Mouse (Mus musculus) myocyte (in vitro differentiated cells): ENCODE results near the gene Unc93b1. TPM values are rescaled to one million over a fixed set of nuclear protein-coding genes. Genes with fewer than 3 reads are reported as not detected.

Experiments
- H3K27me3 ChIP-seq: one replicate; pipeline ENCODE4 v1.6.1; 2011; ENCODE audit not compliant: control insufficient read depth, insufficient read depth, insufficient read length
- H3K36me3 ChIP-seq: one replicate; pipeline ENCODE4 v1.6.1; 2011; ENCODE audit not compliant: control insufficient read depth, insufficient read depth
- H3K4me2 ChIP-seq: one replicate; pipeline ENCODE4 v1.6.1; 2011; ENCODE audit warnings: low read depth, control low read depth
- H3K4me3 ChIP-seq: one replicate; pipeline ENCODE4 v1.5.1; 2011; ENCODE audit warnings: mild to moderate bottlenecking, control low read depth, moderate library complexity
- H3K79me2 ChIP-seq: one replicate; pipeline ENCODE4 v1.6.1; 2011; ENCODE audit not compliant: control insufficient read depth, insufficient read depth
- H3ac ChIP-seq: one replicate; pipeline ENCODE4 v1.6.1; 2011; ENCODE audit not compliant: control insufficient read depth, insufficient read length
- CEBPB ChIP-seq: IDR thresholded peaks from 2 replicates; pipeline ENCODE4 v1.6.1; 2011; ENCODE audit warnings: mild to moderate bottlenecking, moderate library complexity; ENCODE audit not compliant: poor library complexity, insufficient read depth, severe bottlenecking
- E2F4 ChIP-seq: IDR thresholded peaks from one replicate; pipeline ENCODE4 v1.6.1; 2011; ENCODE audit warnings: mild to moderate bottlenecking, control low read depth, moderate library complexity; ENCODE audit not compliant: insufficient read depth
- MAX ChIP-seq: IDR thresholded peaks from one replicate; pipeline ENCODE4 v1.6.1; 2011; ENCODE audit warnings: low read depth, mild to moderate bottlenecking, control low read depth
- MYOD1 ChIP-seq, 3 experiments: IDR thresholded peaks; one replicate each; pipeline ENCODE4 v1.6.1; 2011; ENCODE audit warnings: control low read depth in 2 of 3, low read depth in 2 of 3, mild to moderate bottlenecking in 2 of 3, moderate library complexity in 1 of 3; ENCODE audit not compliant: insufficient read length in 2 of 3, control insufficient read depth in 1 of 3
- MYOG ChIP-seq, 3 experiments: IDR thresholded peaks; one replicate each; pipeline ENCODE4 v1.6.1; 2011; ENCODE audit warnings: control low read depth in 2 of 3, low read depth in 2 of 3, mild to moderate bottlenecking in 2 of 3; ENCODE audit not compliant: insufficient read length in 2 of 3, control insufficient read depth in 1 of 3, insufficient read depth in 1 of 3
- POLR2A ChIP-seq: IDR thresholded peaks from one replicate; pipeline ENCODE4 v1.6.1; 2011; ENCODE audit warnings: low read depth, mild to moderate bottlenecking, control low read depth, moderate library complexity; ENCODE audit not compliant: insufficient read length
- POLR2AphosphoS2 ChIP-seq: IDR thresholded peaks from one replicate; pipeline ENCODE4 v1.6.1; 2011; ENCODE audit warnings: low read depth, control low read depth; ENCODE audit not compliant: insufficient read length
- REST ChIP-seq: IDR thresholded peaks from one replicate; pipeline ENCODE4 v1.6.1; 2011; ENCODE audit warnings: mild to moderate bottlenecking, control low read depth, moderate library complexity; ENCODE audit not compliant: insufficient read depth, insufficient read length
- SRF ChIP-seq: IDR thresholded peaks from one replicate; pipeline ENCODE4 v1.6.1; 2011; ENCODE audit warnings: low read depth; ENCODE audit not compliant: control insufficient read depth, insufficient read length
- TCF12 ChIP-seq: IDR thresholded peaks from one replicate; pipeline ENCODE4 v1.6.1; 2011; ENCODE audit warnings: mild to moderate bottlenecking, control low read depth; ENCODE audit not compliant: poor library complexity, insufficient read depth, severe bottlenecking
- TCF3 ChIP-seq: IDR thresholded peaks from one replicate; pipeline ENCODE4 v1.6.1; 2011; ENCODE audit warnings: low read depth, control low read depth; ENCODE audit not compliant: insufficient read length
- USF1 ChIP-seq: IDR thresholded peaks from one replicate; pipeline ENCODE4 v1.6.1; 2011; ENCODE audit warnings: low read depth, mild to moderate bottlenecking, control low read depth, moderate library complexity
- polyA plus RNA-seq: library from polyadenylated mRNA; unstranded; fragments of >200 nt; fragmentation: generic; extraction: Trizol; gene quantifications from one replicate; pipeline ENCODE4 v1.2.1, GENCODE M21; 2012; ENCODE audit warnings: missing spikeins

Unc93b1 gene
- polyA plus RNA-seq, 1 experiment = 4.0 TPM

- no peaks in the 10 kb centered on the region for H3K27me3 ChIP-seq
- peak overlapping the region; percentile 12 for H3K4me3 ChIP-seq
- H3K4me2 ChIP-seq = peak overlapping the region; percentile 69
- H3K79me2 ChIP-seq = no peaks in the 10 kb centered on the region
- TF ChIP-seq USF1 = no peak
- TF ChIP-seq MAX = no peak
- no peak for TF ChIP-seq POLR2AphosphoS2
- peak in 1 of 3 experiments; percentile 6 for TF ChIP-seq MYOD1 (IDR thresholded peaks at IDR 0.05; ENCODE audit: control insufficient read depth in 1 of 3, insufficient read length in 2 of 3, low read depth in 2 of 3)
- no peak for TF ChIP-seq TCF3
- TF ChIP-seq MYOG (IDR thresholded peaks at IDR 0.05; ENCODE audit: control insufficient read depth in 1 of 3, insufficient read depth in 1 of 3, insufficient read length in 2 of 3, low read depth in 2 of 3) = peak in 1 of 3 experiments; percentile 26
- TF ChIP-seq REST = no peak
- no peak overlapping the region for H3ac ChIP-seq
- H3K36me3 ChIP-seq = no peaks in the 10 kb centered on the region
These were observed 1.2 kb downstream of the Unc93b1 start for GRCm38 (mm10) chr19:3935896-3936850.

DNA sequence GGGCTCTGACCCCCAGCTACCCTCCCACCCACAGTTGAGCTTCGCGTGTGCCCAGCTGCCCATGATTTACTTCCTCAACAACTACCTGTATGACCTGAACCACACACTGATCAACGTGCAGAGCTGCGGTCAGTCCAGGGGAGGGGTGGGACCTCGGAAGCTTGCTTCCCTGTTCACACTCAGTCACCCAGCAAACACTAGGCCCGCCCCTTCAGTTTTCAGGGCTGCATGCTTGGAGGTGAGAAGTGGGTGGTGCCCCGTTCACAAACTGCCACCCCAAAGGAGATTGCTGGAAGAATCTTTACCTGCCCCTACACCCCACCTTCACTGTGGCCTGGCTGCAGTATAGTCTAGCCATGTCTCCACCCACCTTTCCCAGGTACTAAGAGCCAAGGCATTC, 7.3 kb downstream of the Unc93b1 start:
- Histone ChIP-seq H3K79me2 (no peaks in the 10 kb centered on the region), H3ac (no peak overlapping the region), H3K4me2 (no peak overlapping the region), H3K27me3 (no peaks in the 10 kb centered on the region), H3K36me3 (no peaks in the 10 kb centered on the region), H3K4me3 (no peak overlapping the region)
- no peak for TF ChIP-seq POLR2AphosphoS2
- no peak for TF ChIP-seq POLR2A
- TF ChIP-seq MYOD1 (IDR thresholded peaks at IDR 0.05; ENCODE audit: control insufficient read depth in 1 of 3, insufficient read length in 2 of 3, low read depth in 2 of 3) = no peak
- TF ChIP-seq MAX = no peak
- TF ChIP-seq TCF3 = no peak
- no peak for TF ChIP-seq CEBPB
- no peak for TF ChIP-seq E2F4
- TF ChIP-seq TCF12 = no peak
- no peak for TF ChIP-seq MYOG (IDR thresholded peaks at IDR 0.05; ENCODE audit: control insufficient read depth in 1 of 3, insufficient read depth in 1 of 3, insufficient read length in 2 of 3, low read depth in 2 of 3)
- TF ChIP-seq REST = no peak
- TF ChIP-seq USF1 = no peak
- no peak for TF ChIP-seq SRF

GRCm38 (mm10) chr19:3942986-3943735, 8.2 kb downstream of the Unc93b1 start:
- no peak overlapping the region for H3K4me3 ChIP-seq
- H3ac ChIP-seq = no peak overlapping the region
- no peak for TF ChIP-seq TCF3
- TF ChIP-seq E2F4 = no peak
- no peak for TF ChIP-seq TCF12
- no peak for TF ChIP-seq MYOD1 (IDR thresholded peaks at IDR 0.05; ENCODE audit: control insufficient read depth in 1 of 3, insufficient read length in 2 of 3, low read depth in 2 of 3)
- H3K27me3 ChIP-seq = no peaks in the 10 kb centered on the region
- H3K36me3 ChIP-seq = no peaks in the 10 kb centered on the region
- H3K79me2 ChIP-seq = no peaks in the 10 kb centered on the region
- H3K4me2 ChIP-seq = no peak overlapping the region

DNA sequence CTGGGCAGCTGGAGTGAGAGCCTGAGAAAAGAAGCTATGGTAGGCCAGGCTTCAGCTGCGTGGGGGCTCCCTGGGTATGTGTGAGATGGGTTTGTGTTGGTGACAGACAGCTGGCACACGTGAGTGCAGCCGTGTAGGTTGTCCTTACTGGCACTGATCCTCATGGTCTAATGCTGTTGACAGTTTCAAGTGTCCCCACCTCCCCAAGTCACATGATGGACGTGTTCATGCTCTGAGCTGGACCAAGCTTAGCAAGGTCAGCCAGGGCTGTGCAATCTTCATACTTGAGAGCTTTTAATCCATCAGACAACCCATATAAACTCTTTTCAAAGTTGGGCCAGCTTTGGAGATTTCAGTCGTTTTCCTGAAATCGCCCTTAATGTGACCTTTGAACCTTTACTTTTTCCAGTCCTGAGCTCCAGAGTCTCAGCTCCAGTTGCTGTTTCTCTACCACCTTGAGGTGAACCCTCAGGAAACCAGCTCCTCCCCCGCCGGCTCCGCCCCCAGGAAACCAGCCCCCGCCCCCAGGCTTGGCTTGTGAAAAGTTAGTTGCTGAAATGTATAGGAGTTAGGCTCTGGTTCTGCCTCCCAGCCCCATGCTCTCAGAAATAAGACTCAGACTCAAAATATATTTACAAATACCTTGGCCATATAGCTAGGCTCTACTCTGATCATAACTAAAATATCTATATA, 11.0 kb downstream of the Unc93b1 start:
- Histone ChIP-seq H3ac (no peak overlapping the region), H3K27me3 (no peaks in the 10 kb centered on the region), H3K36me3 (no peaks in the 10 kb centered on the region), H3K79me2 (no peaks in the 10 kb centered on the region), H3K4me3 (no peak overlapping the region), H3K4me2 (no peak overlapping the region)
- TF ChIP-seq SRF = no peak
- TF ChIP-seq CEBPB = no peak
- no peak for TF ChIP-seq USF1
- TF ChIP-seq MAX = no peak
- no peak for TF ChIP-seq MYOG (IDR thresholded peaks at IDR 0.05; ENCODE audit: control insufficient read depth in 1 of 3, insufficient read depth in 1 of 3, insufficient read length in 2 of 3, low read depth in 2 of 3)
- TF ChIP-seq TCF3 = no peak
- no peak for TF ChIP-seq MYOD1 (IDR thresholded peaks at IDR 0.05; ENCODE audit: control insufficient read depth in 1 of 3, insufficient read length in 2 of 3, low read depth in 2 of 3)
- TF ChIP-seq POLR2A = no peak

DNA sequence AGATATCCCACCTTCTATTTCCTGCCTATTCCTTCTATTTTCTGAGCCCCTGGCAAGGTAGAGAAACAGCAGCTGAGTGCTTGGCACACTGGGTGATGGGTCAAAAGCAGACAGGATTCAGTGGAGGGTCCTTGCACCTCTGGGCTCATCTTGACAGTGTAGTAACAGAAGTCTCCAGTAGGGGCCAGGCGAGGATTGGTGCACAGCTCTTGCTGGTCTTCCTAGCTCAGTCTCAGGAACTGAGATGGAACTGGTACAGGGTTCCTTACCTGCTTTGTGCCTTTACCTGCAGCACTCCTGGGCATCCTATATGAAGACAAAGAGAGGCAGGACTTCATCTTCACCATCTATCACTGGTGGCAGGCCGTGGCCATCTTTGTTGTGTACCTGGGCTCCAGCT, 11.7 kb downstream of the Unc93b1 start:
- TF ChIP-seq USF1 (no peak), REST (no peak), TCF3 (no peak), TCF12 (no peak), POLR2AphosphoS2 (no peak), MYOG (IDR thresholded peaks at IDR 0.05; ENCODE audit: control insufficient read depth in 1 of 3, insufficient read depth in 1 of 3, insufficient read length in 2 of 3, low read depth in 2 of 3) (no peak), CEBPB (no peak), MAX (no peak), POLR2A (no peak), E2F4 (no peak), SRF (no peak), MYOD1 (IDR thresholded peaks at IDR 0.05; ENCODE audit: control insufficient read depth in 1 of 3, insufficient read length in 2 of 3, low read depth in 2 of 3) (no peak)
- H3K4me3 ChIP-seq = no peak overlapping the region
- H3ac ChIP-seq = no peak overlapping the region
- no peak overlapping the region for H3K4me2 ChIP-seq
- no peaks in the 10 kb centered on the region for H3K36me3 ChIP-seq
- H3K27me3 ChIP-seq = no peaks in the 10 kb centered on the region
- no peaks in the 10 kb centered on the region for H3K79me2 ChIP-seq
